Mouse (Mus musculus) forebrain, embryonic 16.5 days (tissue): ENCODE measurements around the gene Ythdc1. TPM values are rescaled to one million over a fixed set of nuclear protein-coding genes. Genes with fewer than 3 reads are reported as not detected.

Experiments used
- ATAC-seq: fragments of 200-750 bp; cut with Nextera tagmentation; 2 replicates; pipeline ENCODE4 v1.8.0; 2017; ENCODE audit warnings: mild to moderate bottlenecking, moderate library complexity
- H3K27ac ChIP-seq: fragments of 300-500 bp; sonication (generic); 2 replicates; pipeline ENCODE4 v1.5.1; 2014; ENCODE audit warnings: low read length, control low read depth
- H3K27me3 ChIP-seq: fragments of 300-500 bp; sonication (generic); replicated peaks from 2 replicates; pipeline ENCODE4 v1.6.1; 2014; ENCODE audit warnings: low read length; ENCODE audit not compliant: control insufficient read depth, insufficient read depth
- H3K36me3 ChIP-seq: fragments of 300-500 bp; sonication (generic); 2 replicates; pipeline ENCODE4 v1.6.1; 2014; ENCODE audit not compliant: control insufficient read depth, insufficient read depth
- H3K4me1 ChIP-seq: fragments of 300-500 bp; sonication (generic); replicated peaks from 2 replicates; pipeline ENCODE4 v1.6.1; 2014; ENCODE audit warnings: low read length; ENCODE audit not compliant: control insufficient read depth, insufficient read depth
- H3K4me2 ChIP-seq: fragments of 300-500 bp; sonication (generic); 2 replicates; pipeline ENCODE4 v1.6.1; 2014; ENCODE audit warnings: mild to moderate bottlenecking, low read length, control low read depth
- H3K4me3 ChIP-seq: fragments of 300-500 bp; sonication (generic); replicated peaks from 2 replicates; pipeline ENCODE4 v1.5.1; 2014; ENCODE audit warnings: mild to moderate bottlenecking, low read length, control low read depth
- H3K9ac ChIP-seq: fragments of 300-500 bp; sonication (generic); replicated peaks from 2 replicates; pipeline ENCODE4 v1.6.1; 2014; ENCODE audit warnings: low read depth, low read length, control low read depth
- H3K9me3 ChIP-seq: fragments of 300-500 bp; sonication (generic); 2 replicates; pipeline ENCODE4 v1.6.1; 2016; ENCODE audit warnings: low read length; ENCODE audit not compliant: control insufficient read depth
- WGBS: fragments of 180-500 bp; shearing (Covaris S2); extraction: QIAGEN DNeasy Blood & Tissue Kit; methylation state at CpG from one replicate; pipeline ENCODE4 v1.1.7; 2014; 5-methylcytosine and 5-hydroxymethylcytosine counted together
- polyA plus RNA-seq: library from polyadenylated mRNA; unstranded; fragments of >200 nt; fragmentation: Nextera tagmentation; extraction: Ambion mirVana; gene quantifications from 2 replicates; pipeline ENCODE4 v1.2.1, GENCODE M21; 2015

Gene Ythdc1
- polyA plus RNA-seq: 41.3 and 47.2 TPM in 2 replicates

- H3K27me3 ChIP-seq: no peaks in the 10 kb centered on the region
- ATAC-seq: peak; percentile 99
- peak within 1 kb of the TSS; percentile 99 for H3K27ac ChIP-seq
- peak within 1 kb of the TSS; percentile 62 for H3K4me3 ChIP-seq
- no peaks in the 10 kb centered on the region for H3K36me3 ChIP-seq
- WGBS: under 1% methylated on average over 106 of the region's 111 CpGs
- peak within 1 kb of the TSS; percentile 91 for H3K9ac ChIP-seq
- H3K4me2 ChIP-seq: peak within 1 kb of the TSS; percentile 68
- H3K4me1 ChIP-seq: peaks cover 5% of the 10 kb centered on the region
- H3K9me3 ChIP-seq: no peaks in the 10 kb centered on the region
These were observed at the start of gene Ythdc1 for GRCm38 (mm10) chr5:86803962-86804940. TSS of gene Ythdc1 (plus strand) at chr5:86804221.

- Histone ChIP-seq H3K4me2 (no peak overlapping the region), H3K27ac (no peak overlapping the region), H3K9me3 (no peaks in the 10 kb centered on the region), H3K4me3 (no peak overlapping the region), H3K4me1 (no peaks in the 10 kb centered on the region), H3K27me3 (no peaks in the 10 kb centered on the region), H3K36me3 (no peaks in the 10 kb centered on the region), H3K9ac (no peak overlapping the region)
- 31% methylated on average over 3 of the region's 3 CpGs for WGBS
- ATAC-seq: no peak
These were observed 34.9 kb upstream of the Ythdc1 start for GRCm38 (mm10) chr5:86769015-86769658.

GRCm38 (mm10) chr5:86771010-86771409 is 33.0 kb upstream of the Ythdc1 start:
- Histone ChIP-seq H3K9ac (no peak overlapping the region), H3K4me2 (no peak overlapping the region), H3K36me3 (no peaks in the 10 kb centered on the region), H3K27me3 (no peaks in the 10 kb centered on the region), H3K9me3 (no peaks in the 10 kb centered on the region), H3K4me1 (no peaks in the 10 kb centered on the region), H3K27ac (no peak overlapping the region), H3K4me3 (no peak overlapping the region)
- no peak for ATAC-seq

GRCm38 (mm10) chr5:86776941-86777340 is 27.1 kb upstream of the Ythdc1 start:
- no peaks in the 10 kb centered on the region for H3K36me3 ChIP-seq
- H3K9ac ChIP-seq: no peak overlapping the region
- ATAC-seq: no peak
- no peak overlapping the region for H3K27ac ChIP-seq
- no peaks in the 10 kb centered on the region for H3K4me1 ChIP-seq
- no peaks in the 10 kb centered on the region for H3K9me3 ChIP-seq
- no peak overlapping the region for H3K4me3 ChIP-seq
- no peaks in the 10 kb centered on the region for H3K27me3 ChIP-seq
- 92% methylated on average over 5 of the region's 5 CpGs for WGBS
- H3K4me2 ChIP-seq: no peak overlapping the region

GRCm38 (mm10) chr5:86778471-86778870 is 25.6 kb upstream of the Ythdc1 start:
- Histone ChIP-seq H3K9ac (no peak overlapping the region), H3K27ac (no peak overlapping the region), H3K36me3 (no peaks in the 10 kb centered on the region), H3K27me3 (no peaks in the 10 kb centered on the region), H3K4me3 (no peak overlapping the region), H3K4me1 (no peaks in the 10 kb centered on the region), H3K4me2 (no peak overlapping the region), H3K9me3 (no peaks in the 10 kb centered on the region)
- WGBS: 69% methylated on average over 1 of the region's 1 CpGs
- no peak for ATAC-seq

DNA sequence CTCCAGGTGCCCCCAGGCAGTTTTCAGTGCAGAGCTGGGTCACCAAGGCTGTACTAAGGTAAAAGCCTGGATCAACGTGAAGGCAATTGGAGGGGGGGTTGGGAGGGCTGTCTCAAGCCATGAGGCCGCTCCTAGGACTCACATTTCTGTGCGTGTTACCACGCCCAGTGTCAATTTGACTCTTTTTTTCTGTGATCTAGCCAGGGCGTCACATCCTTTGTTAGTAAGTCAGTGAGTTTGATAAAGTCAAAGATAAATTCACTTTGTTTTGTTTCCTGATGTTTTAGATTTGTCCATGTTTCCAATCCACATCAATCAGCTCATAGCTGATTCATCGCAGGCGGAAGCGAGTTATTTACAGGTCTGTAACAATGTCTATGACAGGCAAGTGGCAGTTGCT is 21.0 kb upstream of the Ythdc1 start:
- Histone ChIP-seq H3K36me3 (no peaks in the 10 kb centered on the region), H3K9ac (no peak overlapping the region), H3K4me3 (no peak overlapping the region), H3K4me1 (no peaks in the 10 kb centered on the region), H3K9me3 (no peaks in the 10 kb centered on the region), H3K27me3 (no peaks in the 10 kb centered on the region), H3K27ac (no peak overlapping the region), H3K4me2 (no peak overlapping the region)
- no peak for ATAC-seq
- WGBS: 69% methylated on average over 8 of the region's 8 CpGs

- Histone ChIP-seq H3K36me3 (no peaks in the 10 kb centered on the region), H3K4me3 (no peak overlapping the region), H3K27ac (no peak overlapping the region), H3K4me1 (no peaks in the 10 kb centered on the region), H3K9me3 (no peaks in the 10 kb centered on the region), H3K9ac (no peak overlapping the region), H3K27me3 (no peaks in the 10 kb centered on the region), H3K4me2 (no peak overlapping the region)
- 39% methylated on average over 1 of the region's 1 CpGs for WGBS
- no peak for ATAC-seq
These were observed 19.8 kb upstream of the Ythdc1 start for GRCm38 (mm10) chr5:86784205-86784604.

- 42% methylated on average over 1 of the region's 1 CpGs for WGBS
- ATAC-seq: no peak
These were observed 17.2 kb upstream of the Ythdc1 start for GRCm38 (mm10) chr5:86786798-86787197.

DNA sequence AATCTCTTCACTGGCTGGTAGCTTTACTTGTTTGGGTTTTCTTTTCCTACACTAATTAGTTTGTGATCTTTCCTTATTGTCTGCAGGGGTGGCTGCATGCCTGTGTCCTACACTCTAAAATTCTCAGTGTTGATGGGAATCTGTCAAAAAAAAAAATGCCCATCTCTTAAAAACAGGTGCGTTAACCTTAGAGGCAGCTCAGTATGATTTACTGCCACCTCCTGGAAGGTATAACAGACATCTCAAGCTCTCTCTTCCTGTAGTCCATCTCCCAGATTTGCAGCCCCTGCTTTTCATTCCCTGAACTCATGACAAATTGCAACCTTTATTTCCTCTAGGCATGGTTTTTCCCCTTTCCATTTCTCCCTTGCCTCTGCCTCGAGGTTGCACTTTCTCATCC is 14.1 kb upstream of the Ythdc1 start:
- 83% methylated on average over 2 of the region's 2 CpGs for WGBS
- ATAC-seq: no peak
- no peaks in the 10 kb centered on the region for H3K36me3 ChIP-seq

More at GRCm38 (mm10) chr5:86786798-86787197, 17.2 kb upstream of the Ythdc1 start:
- H3K4me1 ChIP-seq: no peaks in the 10 kb centered on the region
- no peak overlapping the region for H3K27ac ChIP-seq
- H3K9me3 ChIP-seq: no peaks in the 10 kb centered on the region
- no peak overlapping the region for H3K9ac ChIP-seq
- no peak overlapping the region for H3K4me3 ChIP-seq
- H3K27me3 ChIP-seq: no peaks in the 10 kb centered on the region
- no peak overlapping the region for H3K4me2 ChIP-seq
- no peaks in the 10 kb centered on the region for H3K36me3 ChIP-seq

More for the DNA sequence above, 14.1 kb upstream of the Ythdc1 start:
- Histone ChIP-seq H3K9ac (no peak overlapping the region), H3K4me1 (no peaks in the 10 kb centered on the region), H3K27me3 (no peaks in the 10 kb centered on the region), H3K4me3 (no peak overlapping the region), H3K9me3 (no peaks in the 10 kb centered on the region), H3K27ac (no peak overlapping the region), H3K4me2 (no peak overlapping the region)
